Mouse (Mus musculus) left cerebral cortex, postnatal 25 days (tissue): Measurements from ENCODE around the gene Retnlg. TPM values are rescaled to one million over a fixed set of nuclear protein-coding genes. Genes with fewer than 3 reads are reported as not detected.
"Not testable (repeated sequence)": the region's sequence is repeated elsewhere in the genome, so short reads cannot be mapped to it uniquely, and the experiment has no call there.

Source experiments
- DNase-seq, 2 experiments: peaks; one replicate each; pipeline ENCODE4 v3.0.0; 2022; ENCODE audit warnings: low spot score in 2 of 2, mixed read lengths in 1 of 2
- intact Hi-C: fragments of 180-260 bp; cut with DNase I; formaldehyde crosslinking; loops from one replicate; pipeline ENCODE4 v1.15.1; 2025
- total RNA-seq, 2 experiments: library from RNA; stranded (reverse); gene quantifications; 2 replicates each; pipeline ENCODE4 v1.2.3; 2021

Retnlg gene
- total RNA-seq: not detected

GRCm38 (mm10) chr16:48872321-48872720 is at the start of gene Retnlg:
Retnlg (plus strand) TSS chr16:48872621.
- intact Hi-C loops: no loop called here
- DNase-seq: no peak

- no peak for DNase-seq
- intact Hi-C loops: no loop called here
Measured at GRCm38 (mm10) chr16:48826474-48826873, 45.9 kb upstream of the Retnlg start.

GRCm38 (mm10) chr16:48827625-48828024 is 44.8 kb upstream of the Retnlg start:
- intact Hi-C loops: no loop called here
- no peak for DNase-seq

- DNase-seq: no peak
- intact Hi-C loops: no loop called here
Measured at GRCm38 (mm10) chr16:48829060-48829459, 43.4 kb upstream of the Retnlg start.

- DNase-seq: no peak
- intact Hi-C loops: no loop called here
Measured at GRCm38 (mm10) chr16:48832055-48832454, 40.4 kb upstream of the Retnlg start.

- DNase-seq, intact Hi-C loops: not testable (repeated sequence)
Measured at GRCm38 (mm10) chr16:48833626-48834025, 38.8 kb upstream of the Retnlg start.

GRCm38 (mm10) chr16:48842266-48842665 is 30.2 kb upstream of the Retnlg start, which contains the start of gene Retnla:
Retnla (plus strand) TSS chr16:48842551.
- intact Hi-C loops: no loop called here
- no peak for DNase-seq

- intact Hi-C loops: no loop called here
Measured at GRCm38 (mm10) chr16:48843671-48844386, 28.6 kb upstream of the Retnlg start.

GRCm38 (mm10) chr16:48865004-48865403 is 7.4 kb upstream of the Retnlg start:
- DNase-seq, intact Hi-C loops: not testable (repeated sequence)

More at GRCm38 (mm10) chr16:48843671-48844386, 28.6 kb upstream of the Retnlg start:
- peak in 1 of 2 experiments; percentile 37 for DNase-seq

GRCm38 (mm10) chr16:48867690-48868089 is 4.7 kb upstream of the Retnlg start:
- intact Hi-C loops: no loop called here

GRCm38 (mm10) chr16:48868663-48869062 is 3.8 kb upstream of the Retnlg start:
- DNase-seq: no peak
- intact Hi-C loops: no loop called here

More at GRCm38 (mm10) chr16:48867690-48868089, 4.7 kb upstream of the Retnlg start:
- DNase-seq: no peak

GRCm38 (mm10) chr16:48869671-48870070 is 2.8 kb upstream of the Retnlg start:
- no peak for DNase-seq
- intact Hi-C loops: no loop called here

- DNase-seq: no peak
- intact Hi-C loops: no loop called here
Measured at GRCm38 (mm10) chr16:48871754-48872153, 667 bp upstream of the Retnlg start.

GRCm38 (mm10) chr16:48890733-48891132 is 18.3 kb downstream of the Retnlg start:
- no peak for DNase-seq
- intact Hi-C loops: no loop called here

- no peak for DNase-seq
- intact Hi-C loops: no loop called here
Measured at GRCm38 (mm10) chr16:48899868-48900267, 27.4 kb downstream of the Retnlg start.

GRCm38 (mm10) chr16:48911184-48911583 is 38.8 kb downstream of the Retnlg start:
- intact Hi-C loops: no loop called here

GRCm38 (mm10) chr16:48913206-48913605 is 40.8 kb downstream of the Retnlg start:
- DNase-seq: no peak
- intact Hi-C loops: no loop called here

More at GRCm38 (mm10) chr16:48911184-48911583, 38.8 kb downstream of the Retnlg start:
- no peak for DNase-seq

GRCm38 (mm10) chr16:48923724-48924123 is 51.3 kb downstream of the Retnlg start:
- no peak for DNase-seq
- intact Hi-C loops: no loop called here
